In genomic region chr17:32197156-32197555, GRCm38 (mm10) we compare ENCODE assay signal across 22 mouse cellular contexts. TPM values are rescaled to one million over a fixed set of nuclear protein-coding genes. Genes with fewer than 3 reads are reported as not detected.
A peak's percentile ranks its signal among the peaks of the same experiment; 100 is the strongest.
DNase-seq lines count a peak whose midpoint lies in the region; ATAC-seq and TF ChIP-seq lines count a peak whose summit lies in the region.
"Had no signal": no experiment of that assay in that cellular context is flagged by ENCODE, and none has a peak within 500 bp of the region (broad histone marks: within the 10 kb centered on the region; RNA-seq: fewer than 3 reads in every experiment).

No protein-coding gene starts in this region.

- no peaks in the 10 kb centered on the region for H3K27me3 ChIP-seq in hindbrain, postnatal 0 days (ENCODE audit: insufficient read depth, low read length)
- H3K27me3 ChIP-seq in hindbrain, embryonic 10.5 days (ENCODE audit: insufficient read depth, poor library complexity, severe bottlenecking), result no peaks in the 10 kb centered on the region
- no peaks in the 10 kb centered on the region for H3K27me3 ChIP-seq in neural tube, embryonic 15.5 days (replicated peaks)
- H3K27me3 ChIP-seq: embryonic facial prominence, embryonic 15.5 days; kidney, embryonic 15.5 days; midbrain, embryonic 12.5 days had no signal

- H3K4me2 ChIP-seq in hindbrain, postnatal 0 days (ENCODE audit: low read depth, low read length), result no peak overlapping the region
- no peak overlapping the region for H3K4me2 ChIP-seq in neural tube, embryonic 15.5 days
- H3K4me2 ChIP-seq: embryonic facial prominence, embryonic 15.5 days; kidney, embryonic 15.5 days; liver, embryonic 11.5 days; midbrain, embryonic 12.5 days had no signal

- peak overlapping the region; percentile 48; the same call in 1 of the 2 replicates for H3K27ac ChIP-seq in hindbrain, postnatal 0 days
- H3K27ac ChIP-seq in hindbrain, embryonic 10.5 days, result no peak overlapping the region
- 0 out of 2 replicates have a peak overlapping the region, but pooled peaks have one; percentile 23 for H3K27ac ChIP-seq in neural tube, embryonic 15.5 days (replicated peaks)
- H3K27ac ChIP-seq: embryonic facial prominence, embryonic 15.5 days; gastrocnemius, adult 2 months; kidney, embryonic 15.5 days; midbrain, embryonic 12.5 days had no signal

- no peaks in the 10 kb centered on the region for H3K9me3 ChIP-seq in hindbrain, postnatal 0 days (ENCODE audit: low read length)
- H3K9me3 ChIP-seq in hindbrain, embryonic 10.5 days, result no peaks in the 10 kb centered on the region
- no peaks in the 10 kb centered on the region for H3K9me3 ChIP-seq in neural tube, embryonic 15.5 days (replicated peaks)
- H3K9me3 ChIP-seq: embryonic facial prominence, embryonic 15.5 days; kidney, embryonic 15.5 days; midbrain, embryonic 12.5 days had no signal

- ATAC-seq in hindbrain, postnatal 0 days, result peak; percentile 87
- no peak for ATAC-seq in neural tube, embryonic 15.5 days (ENCODE audit: low FRiP score)
- ATAC-seq: intestine, postnatal 0 days had no signal

- WGBS in hindbrain, postnatal 0 days, result 64% methylated on average over 14 of the region's 14 CpGs
- 93% methylated on average over 14 of the region's 14 CpGs for WGBS in hindbrain, embryonic 10.5 days
- 81% methylated on average over 14 of the region's 14 CpGs for WGBS in neural tube, embryonic 15.5 days

- no peak for TF ChIP-seq CTCF in hindbrain, postnatal 0 days (IDR thresholded peaks at IDR 0.05; ENCODE audit: low read depth)

- peak; percentile 37 for DNase-seq in cerebellum, adult 9-11 months
- no peak for DNase-seq in cerebellum, adult 8-10 months
- DNase-seq in hindbrain, postnatal 0 days (ENCODE audit: low spot score), result peak; percentile 53
- DNase-seq in hindbrain, embryonic 10.5 days (ENCODE audit: low spot score), result no peak
- no peak for DNase-seq in neural tube, embryonic 10.5 days (ENCODE audit: extremely low spot score, low spot score)
- no peak for DNase-seq in gastrocnemius, postnatal 4 days (ENCODE audit: low spot score in 2 of 2)
- DNase-seq: B cell, adult 2 months; gastrocnemius, adult 2 months; heart, adult 18-20 months; kidney, postnatal 4 days; layer of hippocampus, adult 9-11 months; lung, adult 2 months; retina, postnatal 1 day; right cerebral cortex, postnatal 4 days had no signal

- peaks cover 64% of the 10 kb centered on the region for H3K36me3 ChIP-seq in hindbrain, postnatal 0 days (ENCODE audit: insufficient read depth, low read length)
- H3K36me3 ChIP-seq in hindbrain, embryonic 10.5 days, result peaks cover 78% of the 10 kb centered on the region
- H3K36me3 ChIP-seq in neural tube, embryonic 15.5 days, result peaks cover 73% of the 10 kb centered on the region

- no peak overlapping the region for H3K4me3 ChIP-seq in hindbrain, postnatal 0 days (ENCODE audit: low read length)
- no peak overlapping the region for H3K4me3 ChIP-seq in hindbrain, embryonic 10.5 days
- no peak overlapping the region for H3K4me3 ChIP-seq in neural tube, embryonic 15.5 days (replicated peaks)
- H3K4me3 ChIP-seq: embryonic facial prominence, embryonic 15.5 days; gastrocnemius, adult 2 months; kidney, embryonic 15.5 days; midbrain, embryonic 12.5 days had no signal

- no peaks in the 10 kb centered on the region for H3K4me1 ChIP-seq in hindbrain, postnatal 0 days (ENCODE audit: insufficient read depth, low read length)
- no peaks in the 10 kb centered on the region for H3K4me1 ChIP-seq in hindbrain, embryonic 10.5 days (replicated peaks)
- no peaks in the 10 kb centered on the region for H3K4me1 ChIP-seq in neural tube, embryonic 15.5 days
- H3K4me1 ChIP-seq: embryonic facial prominence, embryonic 15.5 days; kidney, embryonic 15.5 days; midbrain, embryonic 12.5 days had no signal

- H3K9ac ChIP-seq in hindbrain, postnatal 0 days (replicated peaks; ENCODE audit: low read length), result no peak overlapping the region
- H3K9ac ChIP-seq in neural tube, embryonic 15.5 days (replicated peaks), result no peak overlapping the region
- H3K9ac ChIP-seq: embryonic facial prominence, embryonic 15.5 days; kidney, embryonic 15.5 days; midbrain, embryonic 12.5 days had no signal

RNA-seq across cellular contexts. Expression of gene Ephx3, which starts 7.8 kb away (rescaled TPM):
- total RNA-seq in hindbrain, postnatal 0 days (2014; rRNA removed), result 0.31 and 0.61 TPM in 2 replicates
- polyA plus RNA-seq in hindbrain, postnatal 0 days (2015; fragmentation: Nextera tagmentation; extraction: Ambion mirVana), result 0.48 TPM in 2 replicates
- 0.21 and 0.24 TPM in 2 replicates for polyA plus RNA-seq in hindbrain, embryonic 10.5 days (2016; fragmentation: Nextera tagmentation; extraction: Ambion mirVana)
- polyA plus RNA-seq in neural tube, embryonic 15.5 days (2015; fragmentation: Nextera tagmentation; extraction: Ambion mirVana), result 0.24 and 0.60 TPM in 2 replicates
- total RNA-seq in gastrocnemius, postnatal 4 days (2021), result under 1 TPM; 0.17 to 0.31 TPM
- total RNA-seq: hematopoietic stem cell, adult 5-6 weeks had no signal
- polyA plus RNA-seq: intestine, postnatal 0 days; limb, embryonic 11.5 days; liver, embryonic 11.5 days had no signal

RNA-seq across cellular contexts. Expression of gene Notch3, which starts 30.5 kb away (rescaled TPM):
- total RNA-seq in hindbrain, postnatal 0 days (2014; rRNA removed), result 56.3 and 68.1 TPM in 2 replicates
- 5.8 and 6.5 TPM in 2 replicates for polyA plus RNA-seq in hindbrain, postnatal 0 days (2015; fragmentation: Nextera tagmentation; extraction: Ambion mirVana)
- 22.9 and 26.0 TPM in 2 replicates for polyA plus RNA-seq in hindbrain, embryonic 10.5 days (2016; fragmentation: Nextera tagmentation; extraction: Ambion mirVana)
- 6.1 and 9.2 TPM in 2 replicates for polyA plus RNA-seq in neural tube, embryonic 15.5 days (2015; fragmentation: Nextera tagmentation; extraction: Ambion mirVana)
- total RNA-seq in gastrocnemius, postnatal 4 days (2021), result 10 to 100 TPM; 68.4 to 68.9 TPM

Comparison
In these comparisons a context has a peak if more than half of its experiments do, and no peak if none do; other contexts are left out.
1. DNase-seq: peak in cerebellum, adult 9-11 months (single experiment) and hindbrain, postnatal 0 days (single experiment); none in cerebellum, adult 8-10 months (single experiment), hindbrain, embryonic 10.5 days (single experiment), neural tube, embryonic 10.5 days (single experiment) and gastrocnemius, postnatal 4 days (0 of 2).